In genomic region chr2:103983146-103983545, GRCm38 (mm10) we compare ENCODE assay signal across 26 mouse cellular contexts. TPM values are rescaled to one million over a fixed set of nuclear protein-coding genes. Genes with fewer than 3 reads are reported as not detected.
DNase-seq lines count a peak whose midpoint lies in the region; ATAC-seq and TF ChIP-seq lines count a peak whose summit lies in the region.
"Had no signal": no experiment of that assay in that cellular context is flagged by ENCODE, and none has a peak within 500 bp of the region (broad histone marks: within the 10 kb centered on the region; RNA-seq: fewer than 3 reads in every experiment).

No protein-coding gene starts in this region.

- H3K9ac ChIP-seq in heart, embryonic 11.5 days (ENCODE audit: low read depth, low read length), result no peak overlapping the region
- no peak overlapping the region for H3K9ac ChIP-seq in liver, embryonic 13.5 days
- H3K9ac ChIP-seq in liver, embryonic 12.5 days, result no peak overlapping the region
- no peak overlapping the region for H3K9ac ChIP-seq in midbrain, embryonic 11.5 days (ENCODE audit: low read length)
- H3K9ac ChIP-seq in midbrain, postnatal 0 days (replicated peaks; ENCODE audit: low read length, poor library complexity, severe bottlenecking), result no peak overlapping the region
- no peak overlapping the region for H3K9ac ChIP-seq in MEL (ENCODE audit: control insufficient read depth, low read depth, low read length, poor library complexity, severe bottlenecking)

- WGBS in heart, embryonic 11.5 days (ENCODE audit: insufficient replicate concordance), result 88% methylated on average over 10 of the region's 10 CpGs
- 90% methylated on average over 10 of the region's 10 CpGs for WGBS in liver, embryonic 13.5 days (ENCODE audit: insufficient replicate concordance)
- 91% methylated on average over 10 of the region's 10 CpGs for WGBS in liver, embryonic 12.5 days (ENCODE audit: insufficient replicate concordance)
- 88% methylated on average over 10 of the region's 10 CpGs for WGBS in midbrain, embryonic 11.5 days
- 81% methylated on average over 10 of the region's 10 CpGs for WGBS in midbrain, postnatal 0 days

- no peak overlapping the region for H3K27ac ChIP-seq in heart, embryonic 11.5 days (ENCODE audit: low read depth, low read length)
- peak overlapping the region; percentile 45; the same call in 1 of the 2 replicates for H3K27ac ChIP-seq in liver, embryonic 13.5 days
- no peak overlapping the region for H3K27ac ChIP-seq in liver, embryonic 12.5 days
- no peak overlapping the region for H3K27ac ChIP-seq in midbrain, embryonic 11.5 days (ENCODE audit: low read depth, low read length)
- H3K27ac ChIP-seq in midbrain, postnatal 0 days (ENCODE audit: low read depth, low read length), result no peak overlapping the region
- no peak overlapping the region for H3K27ac ChIP-seq in MEL (ENCODE audit: control insufficient read depth, low read depth, low read length)

- H3K9me3 ChIP-seq in heart, embryonic 11.5 days (replicated peaks; ENCODE audit: control insufficient read depth, low read length), result no peaks in the 10 kb centered on the region
- H3K9me3 ChIP-seq in liver, embryonic 13.5 days (replicated peaks), result no peaks in the 10 kb centered on the region
- no peaks in the 10 kb centered on the region for H3K9me3 ChIP-seq in liver, embryonic 12.5 days (replicated peaks)
- no peaks in the 10 kb centered on the region for H3K9me3 ChIP-seq in midbrain, embryonic 11.5 days (ENCODE audit: control insufficient read depth, low read length)
- H3K9me3 ChIP-seq in midbrain, postnatal 0 days (ENCODE audit: low read length), result no peaks in the 10 kb centered on the region
- no peaks in the 10 kb centered on the region for H3K9me3 ChIP-seq in MEL (replicated peaks; ENCODE audit: insufficient read depth, low read length)
- H3K9me3 ChIP-seq: G1E had no signal

- no peaks in the 10 kb centered on the region for H3K4me1 ChIP-seq in heart, embryonic 11.5 days (ENCODE audit: control insufficient read depth, insufficient read depth, low read length)
- peaks cover 40% of the 10 kb centered on the region for H3K4me1 ChIP-seq in liver, embryonic 13.5 days (replicated peaks)
- H3K4me1 ChIP-seq in liver, embryonic 12.5 days, result peaks cover 41% of the 10 kb centered on the region
- H3K4me1 ChIP-seq in midbrain, embryonic 11.5 days (ENCODE audit: control insufficient read depth, insufficient read depth, low read length), result no peaks in the 10 kb centered on the region
- no peaks in the 10 kb centered on the region for H3K4me1 ChIP-seq in midbrain, postnatal 0 days (ENCODE audit: insufficient read depth, low read length)
- no peaks in the 10 kb centered on the region for H3K4me1 ChIP-seq in MEL (ENCODE audit: control insufficient read depth in 1 of 2, insufficient read depth in 2 of 2, low read length in 2 of 2)

- no peak for ATAC-seq in heart, embryonic 11.5 days (replicated peaks; ENCODE audit: insufficient number of reproducible peaks, low FRiP score, low TSS enrichment)
- ATAC-seq in liver, embryonic 13.5 days (ENCODE audit: low read depth), result no peak
- ATAC-seq in liver, embryonic 12.5 days, result no peak
- ATAC-seq in midbrain, embryonic 11.5 days (ENCODE audit: low FRiP score), result no peak
- no peak for ATAC-seq in midbrain, postnatal 0 days (ENCODE audit: low FRiP score)
- ATAC-seq: activated CD4-positive, CD25-positive, alpha-beta regulatory T cell, adult 4 months; CD4-positive, CD25-positive, alpha-beta regulatory T cell, adult 4 months; Patski had no signal

- peaks cover 4% of the 10 kb centered on the region; the same call in 1 of the 2 replicates for H3K36me3 ChIP-seq in heart, embryonic 11.5 days (ENCODE audit: control insufficient read depth, insufficient read depth, low read length)
- H3K36me3 ChIP-seq in liver, embryonic 13.5 days, result peaks cover 65% of the 10 kb centered on the region
- peaks cover 65% of the 10 kb centered on the region for H3K36me3 ChIP-seq in liver, embryonic 12.5 days
- H3K36me3 ChIP-seq in midbrain, embryonic 11.5 days (ENCODE audit: control insufficient read depth, insufficient read depth, low read length), result no peaks in the 10 kb centered on the region
- H3K36me3 ChIP-seq in midbrain, postnatal 0 days (ENCODE audit: insufficient read depth, low read length), result no peaks in the 10 kb centered on the region
- H3K36me3 ChIP-seq in MEL (ENCODE audit: control insufficient read depth in 1 of 2, insufficient read depth in 2 of 2, low read length in 2 of 2), result peaks cover 0 to 8% of the 10 kb centered on the region in 2 experiments; a peak in 2 of 4 replicates

- no peak overlapping the region for H3K4me2 ChIP-seq in heart, embryonic 11.5 days
- H3K4me2 ChIP-seq in liver, embryonic 13.5 days, result no peak overlapping the region
- no peak overlapping the region for H3K4me2 ChIP-seq in liver, embryonic 12.5 days
- no peak overlapping the region for H3K4me2 ChIP-seq in midbrain, embryonic 11.5 days
- H3K4me2 ChIP-seq in midbrain, postnatal 0 days (ENCODE audit: low read depth, low read length, poor library complexity, severe bottlenecking), result no peak overlapping the region

- TF ChIP-seq RAD21 in MEL (IDR thresholded peaks at IDR 0.05; ENCODE audit: low read depth, low read length), result no peak

- H3K79me2 ChIP-seq in MEL (ENCODE audit: control insufficient read depth, insufficient read depth, low read length, poor library complexity), result no peaks in the 10 kb centered on the region

- no peak overlapping the region for H3K4me3 ChIP-seq in heart, embryonic 11.5 days (ENCODE audit: low read depth, low read length)
- H3K4me3 ChIP-seq in liver, embryonic 13.5 days (replicated peaks), result no peak overlapping the region
- no peak overlapping the region for H3K4me3 ChIP-seq in liver, embryonic 12.5 days
- no peak overlapping the region for H3K4me3 ChIP-seq in midbrain, embryonic 11.5 days (ENCODE audit: low read depth, low read length)
- H3K4me3 ChIP-seq in midbrain, postnatal 0 days (ENCODE audit: low read depth, low read length), result no peak overlapping the region
- no peak overlapping the region for H3K4me3 ChIP-seq in MEL (ENCODE audit: control insufficient read depth in 1 of 2, insufficient read depth in 1 of 2, low read depth in 2 of 2, low read length in 2 of 2)

- H3K27me3 ChIP-seq in heart, embryonic 11.5 days (ENCODE audit: control insufficient read depth, insufficient read depth, low read length), result peaks cover 5% of the 10 kb centered on the region; the same call in 1 of the 2 replicates
- no peaks in the 10 kb centered on the region for H3K27me3 ChIP-seq in liver, embryonic 13.5 days
- H3K27me3 ChIP-seq in liver, embryonic 12.5 days (replicated peaks), result no peaks in the 10 kb centered on the region
- no peaks in the 10 kb centered on the region for H3K27me3 ChIP-seq in midbrain, embryonic 11.5 days (ENCODE audit: control insufficient read depth, insufficient read depth, low read length)
- H3K27me3 ChIP-seq in midbrain, postnatal 0 days (ENCODE audit: insufficient read depth, low read length), result no peaks in the 10 kb centered on the region
- H3K27me3 ChIP-seq in MEL (ENCODE audit: control insufficient read depth in 1 of 2, insufficient read depth in 2 of 2, low read length in 2 of 2), result no peaks in the 10 kb centered on the region
- H3K27me3 ChIP-seq: CH12.LX had no signal

- TF ChIP-seq POLR2A in MEL (IDR thresholded peaks at IDR 0.05; ENCODE audit: control insufficient read depth in 1 of 2, insufficient read depth in 1 of 2, low read depth in 1 of 2, low read length in 2 of 2, poor library complexity in 1 of 2), result no peak

- no peak for TF ChIP-seq CTCF in midbrain, postnatal 0 days (IDR thresholded peaks at IDR 0.05)
- TF ChIP-seq CTCF in MEL (IDR thresholded peaks at IDR 0.05 in 2 of 3, conservative IDR thresholded peaks at IDR 0.05 in 1 of 3; ENCODE audit: control insufficient read depth in 1 of 3, insufficient read depth in 1 of 3, low read depth in 2 of 3, low read length in 3 of 3, poor library complexity in 1 of 3, severe bottlenecking in 1 of 3), result no peak

- TF ChIP-seq EP300 in MEL (IDR thresholded peaks at IDR 0.05; ENCODE audit: low read depth in 1 of 2, low read length in 2 of 2), result no peak

- peak; percentile 74 for DNase-seq in heart, adult 11 months
- no peak for DNase-seq in liver, embryonic 13.5 days
- DNase-seq in midbrain, embryonic 11.5 days (ENCODE audit: low spot score, missing footprints), result peak; percentile 33
- no peak for DNase-seq in midbrain, postnatal 0 days (ENCODE audit: low spot score)
- DNase-seq in MEL (ENCODE audit: low read depth, low spot score) (no peak), adipocyte (ENCODE audit: low spot score) (no peak)
- DNase-seq: adrenal gland, adult 2 months; adrenal gland, adult 8-10 months; adrenal gland, postnatal 10 days; adrenal gland, postnatal 14 days; adrenal gland, postnatal 25 days; adrenal gland, postnatal 36 days; B cell, adult 2 months; cerebellum, adult 11 months; cerebellum, adult 11-12 months; cerebellum, adult 18-20 months; cerebellum, adult 2 months had no signal

RNA-seq across cellular contexts. Expression of gene Lmo2, which starts 25.4 kb away (rescaled TPM):
- polyA plus RNA-seq in heart, embryonic 11.5 days (2014; fragmentation: Nextera tagmentation; extraction: Ambion mirVana), result 27.9 TPM in 2 replicates
- polyA plus RNA-seq in liver, embryonic 13.5 days (2015; fragmentation: Nextera tagmentation; extraction: Ambion mirVana), result 156 and 167 TPM in 2 replicates
- 188 and 194 TPM in 2 replicates for polyA plus RNA-seq in liver, embryonic 12.5 days (2016; fragmentation: Nextera tagmentation; extraction: Ambion mirVana)
- polyA plus RNA-seq in midbrain, embryonic 11.5 days (2014; fragmentation: Nextera tagmentation; extraction: Ambion mirVana), result 25.8 and 28.6 TPM in 2 replicates
- total RNA-seq in midbrain, postnatal 0 days (2014; rRNA removed), result 16.1 and 22.2 TPM in 2 replicates
- 22.9 and 23.4 TPM in 2 replicates for polyA plus RNA-seq in midbrain, postnatal 0 days (2015; fragmentation: Nextera tagmentation; extraction: Ambion mirVana)
- total RNA-seq in MEL (2012; rRNA removed), result 258 and 278 TPM in 2 replicates
- 100 to 1,000 TPM in 1 of 2 experiments, 10 to 100 TPM in 1; 96.2 to 184 TPM for polyA plus RNA-seq in MEL (2012; ENCODE audit: insufficient read depth in 1 of 2, insufficient read length in 2 of 2, low read depth in 1 of 2, low replicate concordance in 2 of 2, missing spikeins in 1 of 2)
- polyA plus RNA-seq: C2C12 had no signal

RNA-seq across cellular contexts. Expression of gene Fbxo3, which starts 44.4 kb away (rescaled TPM):
- 43.2 and 46.8 TPM in 2 replicates for polyA plus RNA-seq in heart, embryonic 11.5 days (2014; fragmentation: Nextera tagmentation; extraction: Ambion mirVana)
- 50.2 and 61.5 TPM in 2 replicates for polyA plus RNA-seq in liver, embryonic 13.5 days (2015; fragmentation: Nextera tagmentation; extraction: Ambion mirVana)
- 60.1 and 62.2 TPM in 2 replicates for polyA plus RNA-seq in liver, embryonic 12.5 days (2016; fragmentation: Nextera tagmentation; extraction: Ambion mirVana)
- polyA plus RNA-seq in midbrain, embryonic 11.5 days (2014; fragmentation: Nextera tagmentation; extraction: Ambion mirVana), result 60.1 and 72.8 TPM in 2 replicates
- total RNA-seq in midbrain, postnatal 0 days (2014; rRNA removed), result 73.2 and 87.3 TPM in 2 replicates
- polyA plus RNA-seq in midbrain, postnatal 0 days (2015; fragmentation: Nextera tagmentation; extraction: Ambion mirVana), result 69.3 and 71.7 TPM in 2 replicates
- 30.9 and 32.7 TPM in 2 replicates for total RNA-seq in MEL (2012; rRNA removed)
- polyA plus RNA-seq in MEL (2012; ENCODE audit: insufficient read depth in 1 of 2, insufficient read length in 2 of 2, low read depth in 1 of 2, low replicate concordance in 2 of 2, missing spikeins in 1 of 2), result 10 to 100 TPM; 41.9 to 55.4 TPM

RNA-seq across cellular contexts. Expression of gene 4931422A03Rik, which starts 45.0 kb away (rescaled TPM):
- polyA plus RNA-seq in heart, embryonic 11.5 days (2014; fragmentation: Nextera tagmentation; extraction: Ambion mirVana), result 1.1 and 2.2 TPM in 2 replicates
- polyA plus RNA-seq in liver, embryonic 13.5 days (2015; fragmentation: Nextera tagmentation; extraction: Ambion mirVana), result 0.99 and 1.3 TPM in 2 replicates
- polyA plus RNA-seq in liver, embryonic 12.5 days (2016; fragmentation: Nextera tagmentation; extraction: Ambion mirVana), result 2.1 and 2.4 TPM in 2 replicates
- polyA plus RNA-seq in midbrain, embryonic 11.5 days (2014; fragmentation: Nextera tagmentation; extraction: Ambion mirVana), result 1.1 and 1.5 TPM in 2 replicates
- total RNA-seq in midbrain, postnatal 0 days (2014; rRNA removed), result not detected in 2 replicates
- 2.2 and 2.8 TPM in 2 replicates for polyA plus RNA-seq in midbrain, postnatal 0 days (2015; fragmentation: Nextera tagmentation; extraction: Ambion mirVana)
- 0.50 TPM in 1 of 2 replicates, not detected in the other for total RNA-seq in MEL (2012; rRNA removed)
- polyA plus RNA-seq in MEL (2012; ENCODE audit: insufficient read depth in 1 of 2, insufficient read length in 2 of 2, low read depth in 1 of 2, low replicate concordance in 2 of 2, missing spikeins in 1 of 2), result 1 to 10 TPM in 1 of 2 experiments, not detected in 1; 4.9 TPM
- total RNA-seq: adrenal gland, adult 18-20 months; adrenal gland, adult 2 months; adrenal gland, adult 8-10 months; adrenal gland, postnatal 10 days; adrenal gland, postnatal 14 days; adrenal gland, postnatal 25 days; adrenal gland, postnatal 36 days had no signal
- polyA plus RNA-seq: adrenal gland, adult 2 months; cerebellum, adult 2 months; G1E had no signal

Comparison
In these comparisons a context has a peak if more than half of its experiments do, and no peak if none do; other contexts are left out.
1. DNase-seq: peak in heart, adult 11 months (single experiment) and midbrain, embryonic 11.5 days (single experiment); none in liver, embryonic 13.5 days (single experiment), midbrain, postnatal 0 days (single experiment), MEL (single experiment) and adipocyte (single experiment).